Mouse (Mus musculus) C2C12 (cell line): ENCODE results near the gene Pcsk5. TPM values are rescaled to one million over a fixed set of nuclear protein-coding genes. Genes with fewer than 3 reads are reported as not detected.

Source experiments
- H3K27me3 ChIP-seq: one replicate; pipeline ENCODE4 v1.6.1; 2011; ENCODE audit not compliant: control insufficient read depth, insufficient read depth, insufficient read length
- H3K36me3 ChIP-seq: one replicate; pipeline ENCODE4 v1.6.1; 2011; ENCODE audit not compliant: control insufficient read depth, insufficient read depth
- H3K4me3 ChIP-seq: one replicate; pipeline ENCODE4 v1.5.1; 2011; ENCODE audit warnings: mild to moderate bottlenecking, control low read depth; ENCODE audit not compliant: poor library complexity, insufficient read depth, severe bottlenecking
- H3K79me2 ChIP-seq: one replicate; pipeline ENCODE4 v1.6.1; 2011; ENCODE audit not compliant: control insufficient read depth, insufficient read depth
- H3K79me3 ChIP-seq: one replicate; pipeline ENCODE4 v1.6.1; 2011; ENCODE audit warnings: low read depth, control low read depth
- H3ac ChIP-seq: one replicate; pipeline ENCODE3; 2011; ENCODE audit warnings: low read depth; ENCODE audit not compliant: control insufficient read depth, insufficient read length
- CEBPB ChIP-seq: IDR thresholded peaks from one replicate; pipeline ENCODE4 v1.6.1; 2011; ENCODE audit warnings: low read depth, mild to moderate bottlenecking, control low read depth, moderate library complexity
- CTCF ChIP-seq: IDR thresholded peaks from one replicate; pipeline ENCODE4 v1.5.1; 2011; ENCODE audit not compliant: control insufficient read depth, insufficient read depth, insufficient read length
- FOSL1 ChIP-seq: IDR thresholded peaks from one replicate; pipeline ENCODE4 v1.8.0; 2011; ENCODE audit warnings: mild to moderate bottlenecking, low read length; ENCODE audit not compliant: poor library complexity, insufficient read depth, severe bottlenecking
- MAX ChIP-seq: IDR thresholded peaks from one replicate; pipeline ENCODE4 v1.6.1; 2011; ENCODE audit warnings: mild to moderate bottlenecking, control low read depth
- MYOD1 ChIP-seq: IDR thresholded peaks from one replicate; pipeline ENCODE4 v1.6.1; 2011; ENCODE audit warnings: low read depth; ENCODE audit not compliant: control insufficient read depth, insufficient read length
- MYOG ChIP-seq: IDR thresholded peaks from one replicate; pipeline ENCODE4 v1.6.1; 2011; ENCODE audit not compliant: control insufficient read depth, insufficient read length; ENCODE audit errors: extremely low read depth
- USF1 ChIP-seq: IDR thresholded peaks from one replicate; pipeline ENCODE4 v1.6.1; 2011; ENCODE audit warnings: low read depth, mild to moderate bottlenecking, control low read depth, moderate library complexity
- polyA plus RNA-seq: library from polyadenylated mRNA; unstranded; fragments of >200 nt; fragmentation: generic; extraction: Trizol; gene quantifications from one replicate; pipeline ENCODE4 v1.2.1, GENCODE M21; 2012; ENCODE audit warnings: missing spikeins

The Pcsk5 gene
- polyA plus RNA-seq, 1 experiment, result not detected

- Histone ChIP-seq H3ac (no peak overlapping the region), H3K36me3 (no peaks in the 10 kb centered on the region), H3K79me2 (no peaks in the 10 kb centered on the region), H3K79me3 (no peaks in the 10 kb centered on the region), H3K27me3 (no peaks in the 10 kb centered on the region), H3K4me3 (no peak overlapping the region)
- no peak for TF ChIP-seq CTCF
- TF ChIP-seq MYOD1, result no peak
- TF ChIP-seq MAX, result no peak
- TF ChIP-seq CEBPB, result no peak
- TF ChIP-seq MYOG, result no peak
- no peak for TF ChIP-seq USF1
- TF ChIP-seq FOSL1, result no peak
Measured at GRCm38 (mm10) chr19:17836566-17837470, 614 bp downstream of the Pcsk5 start.

- H3K4me3 ChIP-seq, result no peak overlapping the region
- no peaks in the 10 kb centered on the region for H3K79me3 ChIP-seq
- TF ChIP-seq USF1, result no peak
- TF ChIP-seq CTCF, result no peak
- no peak for TF ChIP-seq MYOD1
- TF ChIP-seq FOSL1, result no peak
- no peak for TF ChIP-seq CEBPB
- TF ChIP-seq MYOG, result no peak
- no peak for TF ChIP-seq MAX
- no peaks in the 10 kb centered on the region for H3K36me3 ChIP-seq
- H3K27me3 ChIP-seq, result no peaks in the 10 kb centered on the region
- no peaks in the 10 kb centered on the region for H3K79me2 ChIP-seq
- H3ac ChIP-seq, result no peak overlapping the region
Measured at GRCm38 (mm10) chr19:17835681-17836565, 1.5 kb downstream of the Pcsk5 start.

GRCm38 (mm10) chr19:17834894-17835293, 2.5 kb downstream of the Pcsk5 start:
- TF ChIP-seq USF1 (no peak), CTCF (no peak), FOSL1 (no peak), MAX (no peak), CEBPB (no peak), MYOD1 (no peak), MYOG (no peak)
- H3K36me3 ChIP-seq, result no peaks in the 10 kb centered on the region
- no peak overlapping the region for H3K4me3 ChIP-seq
- no peak overlapping the region for H3ac ChIP-seq
- no peaks in the 10 kb centered on the region for H3K27me3 ChIP-seq
- H3K79me2 ChIP-seq, result no peaks in the 10 kb centered on the region
- no peaks in the 10 kb centered on the region for H3K79me3 ChIP-seq

GRCm38 (mm10) chr19:17831376-17831775, 6.1 kb downstream of the Pcsk5 start:
- TF ChIP-seq CTCF (no peak), CEBPB (no peak), USF1 (no peak), FOSL1 (no peak), MAX (no peak), MYOG (no peak), MYOD1 (no peak)

GRCm38 (mm10) chr19:17828414-17828813, 9.0 kb downstream of the Pcsk5 start:
- no peak overlapping the region for H3ac ChIP-seq
- TF ChIP-seq CEBPB (no peak), FOSL1 (no peak), USF1 (no peak), CTCF (no peak), MAX (no peak), MYOG (no peak), MYOD1 (no peak)
- no peak overlapping the region for H3K4me3 ChIP-seq
- H3K36me3 ChIP-seq, result no peaks in the 10 kb centered on the region
- H3K27me3 ChIP-seq, result no peaks in the 10 kb centered on the region
- no peaks in the 10 kb centered on the region for H3K79me2 ChIP-seq
- no peaks in the 10 kb centered on the region for H3K79me3 ChIP-seq

More at GRCm38 (mm10) chr19:17831376-17831775, 6.1 kb downstream of the Pcsk5 start:
- no peaks in the 10 kb centered on the region for H3K36me3 ChIP-seq
- H3K79me2 ChIP-seq, result no peaks in the 10 kb centered on the region
- no peaks in the 10 kb centered on the region for H3K79me3 ChIP-seq
- H3ac ChIP-seq, result no peak overlapping the region
- H3K27me3 ChIP-seq, result no peaks in the 10 kb centered on the region
- no peak overlapping the region for H3K4me3 ChIP-seq
